Mouse (Mus musculus): Measurements from ENCODE around the gene Ccl1. TPM values are rescaled to one million over a fixed set of nuclear protein-coding genes. Genes with fewer than 3 reads are reported as not detected.
A peak's percentile ranks its signal among the peaks of the same experiment; 100 is the strongest.

Gene Ccl1
- total and polyA plus RNA-seq, 3 experiments, result 95.3 to 153 (median 133) TPM

DNA sequence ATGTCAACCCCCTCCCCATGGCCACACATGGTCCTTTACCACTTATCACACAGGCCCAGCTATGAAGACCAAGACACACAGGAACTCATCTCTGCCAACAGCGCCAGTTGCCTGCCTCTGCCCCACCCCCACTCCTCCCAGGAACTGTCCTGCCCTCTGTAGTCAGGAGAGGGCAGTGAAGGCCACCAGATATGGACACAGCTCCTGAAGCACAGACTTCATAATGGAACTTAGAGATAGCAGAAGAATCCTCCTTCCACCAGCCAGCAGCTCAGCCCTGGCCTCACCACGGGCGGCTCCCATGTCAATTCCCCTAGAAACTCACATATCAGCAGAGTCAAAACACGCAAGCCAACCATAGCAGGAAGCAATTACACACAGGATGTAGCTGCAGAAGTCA is 49.9 kb downstream of the Ccl1 start:
- H3K36me3 ChIP-seq (replicated peaks in 1 of 2; ENCODE audit: control insufficient read depth in 1 of 2, insufficient read depth in 1 of 2, low read length in 1 of 2), result no peaks in the 10 kb centered on the region
- no peaks in the 10 kb centered on the region for H3K79me2 ChIP-seq (replicated peaks; ENCODE audit: control insufficient read depth, extremely low read depth, insufficient read depth, poor library complexity, severe bottlenecking)
- dilution Hi-C loops (cut with MboI; ENCODE audit: extremely low pct_ligation_motif_present, extremely low pct_unique_long_range_greater_than_20kb, low sequenced_read_pairs), result no loop called here
- H3K4me3 ChIP-seq (replicated peaks in 1 of 3; ENCODE audit: low read depth in 2 of 3, low read length in 2 of 3, poor library complexity in 1 of 3), result no peak overlapping the region
- TF ChIP-seq SMC3 (IDR thresholded peaks at IDR 0.05; ENCODE audit: low read depth, low read length) (peak; percentile 23; the same call in 1 of the 2 replicates), KAT2A (IDR thresholded peaks at IDR 0.05; ENCODE audit: insufficient replicate concordance, low read length) (no peak), RAD21 (IDR thresholded peaks at IDR 0.05; ENCODE audit: low read depth, low read length) (peak; percentile 51), POLR2A (IDR thresholded peaks at IDR 0.05; ENCODE audit: low read depth, low read length) (no peak), POLR2AphosphoS2 (IDR thresholded peaks at IDR 0.05; ENCODE audit: low read depth, low read length) (no peak), MEF2A (IDR thresholded peaks at IDR 0.05; ENCODE audit: borderline replicate concordance, low read depth, low read length) (no peak), CTCF (conservative IDR thresholded peaks at IDR 0.05 in 1 of 2, IDR thresholded peaks at IDR 0.05 in 1 of 2; ENCODE audit: low read depth in 2 of 2, low read length in 2 of 2) (peak in 1 of 2 experiments; percentile 58; a peak in 2 of 4 replicates), CHD2 (IDR thresholded peaks at IDR 0.05; ENCODE audit: low read length) (peak; percentile 59; the same call in 1 of the 2 replicates), MAZ (IDR thresholded peaks at IDR 0.05; ENCODE audit: low read depth, low read length) (no peak)
- peaks cover 0 to 22% of the 10 kb centered on the region in 2 experiments; a peak in 2 of 4 replicates for H3K4me1 ChIP-seq (ENCODE audit: control insufficient read depth in 1 of 2, insufficient read depth in 2 of 2)
- no peak overlapping the region for H3K27ac ChIP-seq (ENCODE audit: insufficient read depth, low read depth)
- H3K9ac ChIP-seq (ENCODE audit: insufficient read depth, low read depth), result no peak overlapping the region
- DNase-seq (ENCODE audit: extremely low read depth), result peak; percentile 64
- no peaks in the 10 kb centered on the region for H3K9me3 ChIP-seq (replicated peaks; ENCODE audit: low read length)
- H3K4me2 ChIP-seq (ENCODE audit: insufficient read depth, low read depth, poor library complexity, severe bottlenecking), result no peak overlapping the region
- in situ Hi-C loops (cut with MboI; ENCODE audit: low pct_ligation_motif_present, low pct_unique_long_range_greater_than_20kb, low sequenced_read_pairs), result loop anchor here (10.0 kb wide), 2 partner anchors 449 to 629 kb away; no protein-coding TSS in a partner anchor
- peaks cover 77% of the 10 kb centered on the region for H3K27me3 ChIP-seq (replicated peaks)

- no peak for DNase-seq (ENCODE audit: extremely low read depth)
- in situ Hi-C loops (cut with MboI; ENCODE audit: low pct_ligation_motif_present, low pct_unique_long_range_greater_than_20kb, low sequenced_read_pairs), result loop anchor here (10.0 kb wide), 2 partner anchors 451 to 631 kb away; no protein-coding TSS in a partner anchor
- Histone ChIP-seq H3K9me3 (replicated peaks; ENCODE audit: low read length) (no peaks in the 10 kb centered on the region), H3K79me2 (replicated peaks; ENCODE audit: control insufficient read depth, extremely low read depth, insufficient read depth, poor library complexity, severe bottlenecking) (no peaks in the 10 kb centered on the region), H3K27me3 (replicated peaks) (peaks cover 61% of the 10 kb centered on the region), H3K27ac (ENCODE audit: insufficient read depth, low read depth) (no peak overlapping the region), H3K36me3 (replicated peaks in 1 of 2; ENCODE audit: control insufficient read depth in 1 of 2, insufficient read depth in 1 of 2, low read length in 1 of 2) (no peaks in the 10 kb centered on the region), H3K4me2 (ENCODE audit: insufficient read depth, low read depth, poor library complexity, severe bottlenecking) (no peak overlapping the region), H3K4me3 (replicated peaks in 1 of 3; ENCODE audit: low read depth in 2 of 3, low read length in 2 of 3, poor library complexity in 1 of 3) (no peak overlapping the region), H3K9ac (ENCODE audit: insufficient read depth, low read depth) (no peak overlapping the region), H3K4me1 (ENCODE audit: control insufficient read depth in 1 of 2, insufficient read depth in 2 of 2) (peaks cover 2 to 32% of the 10 kb centered on the region in 2 experiments; a peak in 2 of 4 replicates)
- no peak for TF ChIP-seq TCF12 (IDR thresholded peaks at IDR 0.05; ENCODE audit: low read depth, low read length)
- no peak for TF ChIP-seq JUND (conservative IDR thresholded peaks at IDR 0.05; ENCODE audit: low read depth, low read length)
- no peak for TF ChIP-seq CTCF (conservative IDR thresholded peaks at IDR 0.05 in 1 of 2, IDR thresholded peaks at IDR 0.05 in 1 of 2; ENCODE audit: low read depth in 2 of 2, low read length in 2 of 2)
- no peak for TF ChIP-seq CHD1 (IDR thresholded peaks at IDR 0.05; ENCODE audit: low read depth, low read length)
- no peak for TF ChIP-seq POLR2AphosphoS2 (IDR thresholded peaks at IDR 0.05; ENCODE audit: low read depth, low read length)
- TF ChIP-seq USF1 (IDR thresholded peaks at IDR 0.05; ENCODE audit: low read depth, low read length), result no peak
- no peak for TF ChIP-seq NELFE (IDR thresholded peaks at IDR 0.05; ENCODE audit: low read depth, low read length)
- no peak for TF ChIP-seq RAD21 (IDR thresholded peaks at IDR 0.05; ENCODE audit: low read depth, low read length)
- no peak for TF ChIP-seq SIN3A (IDR thresholded peaks at IDR 0.05; ENCODE audit: low read length)
- no peak for TF ChIP-seq ZKSCAN1 (IDR thresholded peaks at IDR 0.05; ENCODE audit: borderline replicate concordance, low read depth, low read length)
- no peak for TF ChIP-seq JUN (IDR thresholded peaks at IDR 0.05; ENCODE audit: insufficient read depth, low read depth, low read length)
- TF ChIP-seq MAX (IDR thresholded peaks at IDR 0.05; ENCODE audit: low read length), result no peak
- TF ChIP-seq MAZ (IDR thresholded peaks at IDR 0.05; ENCODE audit: low read depth, low read length), result no peak
- TF ChIP-seq SMC3 (IDR thresholded peaks at IDR 0.05; ENCODE audit: low read depth, low read length), result no peak
- dilution Hi-C loops (cut with MboI; ENCODE audit: extremely low pct_ligation_motif_present, extremely low pct_unique_long_range_greater_than_20kb, low sequenced_read_pairs), result no loop called here
These were observed 52.1 kb downstream of the Ccl1 start for GRCm38 (mm10) chr11:82253421-82253820.

All from CH12.LX (cell line).